Mouse (Mus musculus) limb, embryonic 14.5 days (tissue): Measurements from ENCODE around the gene Moxd1. TPM values are rescaled to one million over a fixed set of nuclear protein-coding genes. Genes with fewer than 3 reads are reported as not detected.

Experiments
- ATAC-seq: fragments of 200-750 bp; cut with Nextera tagmentation; 2 replicates; pipeline ENCODE4 v1.8.0; 2017; ENCODE audit warnings: low read depth, moderate number of reproducible peaks, moderate TSS enrichment; ENCODE audit not compliant: low FRiP score
- DNase-seq: peaks from one replicate; pipeline ENCODE4 v3.0.0-alpha.2; 2015; ENCODE audit warnings: low spot score
- H3K27ac ChIP-seq: fragments of 300-500 bp; sonication (generic); replicated peaks from 2 replicates; pipeline ENCODE4 v1.5.1; 2014; ENCODE audit warnings: low read depth, mild to moderate bottlenecking, low read length, moderate library complexity, mixed read lengths
- H3K27me3 ChIP-seq: fragments of 300-500 bp; sonication (generic); 2 replicates; pipeline ENCODE4 v1.6.1; 2014; ENCODE audit warnings: low read length, mixed read lengths; ENCODE audit not compliant: control insufficient read depth, insufficient read depth
- H3K36me3 ChIP-seq: fragments of 300-500 bp; sonication (generic); 2 replicates; pipeline ENCODE4 v1.6.1; 2014; ENCODE audit warnings: mild to moderate bottlenecking, low read length, moderate library complexity, mixed read lengths; ENCODE audit not compliant: control insufficient read depth, insufficient read depth
- H3K4me1 ChIP-seq: fragments of 300-500 bp; sonication (generic); 2 replicates; pipeline ENCODE4 v1.6.1; 2014; ENCODE audit warnings: antibody characterized with exemption, low read length, mixed read lengths; ENCODE audit not compliant: control insufficient read depth, insufficient read depth
- H3K4me2 ChIP-seq: fragments of 300-500 bp; sonication (generic); replicated peaks from 2 replicates; pipeline ENCODE4 v1.6.1; 2014; ENCODE audit warnings: low read depth, mild to moderate bottlenecking, low read length, moderate library complexity; ENCODE audit not compliant: severe bottlenecking
- H3K4me3 ChIP-seq: fragments of 300-500 bp; sonication (generic); replicated peaks from 2 replicates; pipeline ENCODE4 v1.5.1; 2014; ENCODE audit warnings: low read length
- H3K9ac ChIP-seq: fragments of 300-500 bp; sonication (generic); 2 replicates; pipeline ENCODE4 v1.6.1; 2014; ENCODE audit warnings: mild to moderate bottlenecking, low read depth, low read length, moderate library complexity; ENCODE audit not compliant: severe bottlenecking
- H3K9me3 ChIP-seq: fragments of 300-500 bp; sonication (generic); 2 replicates; pipeline ENCODE4 v1.6.1; 2016; ENCODE audit warnings: low read length; ENCODE audit not compliant: control insufficient read depth
- POLR2A ChIP-seq: fragments of 200-500 bp; IDR thresholded peaks from 2 replicates; pipeline ENCODE4 v1.8.0; 2012; ENCODE audit warnings: inconsistent platforms, mild to moderate bottlenecking, moderate library complexity, borderline replicate concordance; ENCODE audit not compliant: insufficient read depth, insufficient read length; ENCODE audit errors: extremely low read depth
- WGBS: fragments of 180-500 bp; shearing (Covaris S2); extraction: QIAGEN DNeasy Blood & Tissue Kit; methylation state at CpG from one replicate; pipeline ENCODE4 v1.1.7; 2014; 5-methylcytosine and 5-hydroxymethylcytosine counted together
- polyA plus RNA-seq, 2 experiments: library from polyadenylated mRNA; depleted of rRNA in 1 of 2; stranded (reverse) in 1 of 2; unstranded in 1 of 2; fragments of >200 nt; fragmentation: Nextera tagmentation in 1 of 2; extraction: Ambion mirVana in 1 of 2; gene quantifications; 2 replicates each; pipeline versions ENCODE4 v1.2.1 to v1.2.3; 2012 to 2014

Gene Moxd1
- polyA plus RNA-seq, 2 experiments: 24.2 to 34.5 TPM

DNA sequence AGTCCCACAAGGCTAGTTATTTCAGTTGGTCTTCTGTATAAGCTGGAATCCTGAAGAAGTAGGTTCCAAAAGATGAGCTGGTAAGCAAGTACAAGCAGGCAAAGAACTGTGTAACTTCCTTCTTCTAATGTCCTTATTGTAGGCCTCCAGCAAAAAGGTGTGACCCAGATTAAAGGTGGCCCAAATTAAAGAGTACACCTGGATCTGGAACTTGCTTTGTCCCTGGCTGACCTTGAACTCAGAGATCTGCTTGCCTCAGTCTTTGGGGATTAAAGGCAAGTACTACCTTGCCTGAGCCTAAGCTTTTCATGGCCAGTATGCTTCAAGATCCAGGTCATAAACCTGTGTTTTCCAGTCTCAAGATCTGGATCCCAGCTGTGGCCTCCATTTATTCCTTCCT, 24.8 kb downstream of the Moxd1 start:
- no peak overlapping the region for H3K4me2 ChIP-seq
- H3K4me1 ChIP-seq: no peaks in the 10 kb centered on the region
- H3K36me3 ChIP-seq: no peaks in the 10 kb centered on the region
- ATAC-seq (no peak), DNase-seq (no peak)
- H3K9ac ChIP-seq: no peak overlapping the region
- H3K4me3 ChIP-seq: no peak overlapping the region
- H3K9me3 ChIP-seq: no peaks in the 10 kb centered on the region
- H3K27ac ChIP-seq: no peak overlapping the region
- no peak for TF ChIP-seq POLR2A
- H3K27me3 ChIP-seq: no peaks in the 10 kb centered on the region

DNA sequence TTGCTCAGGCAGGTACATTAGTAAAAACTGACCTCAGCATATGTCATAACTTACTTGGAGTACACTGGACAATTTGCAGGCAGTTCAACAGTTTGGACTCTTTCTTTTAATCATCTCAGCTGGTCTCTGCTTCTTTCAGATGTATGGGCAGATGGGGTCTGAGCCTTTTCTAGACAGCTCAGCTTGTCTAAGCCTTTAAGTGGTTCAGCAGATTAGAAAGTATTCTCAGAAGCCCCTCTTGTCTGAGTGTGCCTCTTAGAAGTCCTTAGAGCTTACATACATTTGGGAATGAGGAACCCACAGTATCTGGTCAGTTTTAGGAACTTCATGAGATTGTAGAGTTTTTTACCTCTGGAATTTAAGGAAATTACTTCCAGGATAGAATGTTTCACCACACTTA, 28.3 kb downstream of the Moxd1 start:
- Histone ChIP-seq H3K4me2 (no peak overlapping the region), H3K27ac (no peak overlapping the region), H3K4me1 (no peaks in the 10 kb centered on the region), H3K27me3 (no peaks in the 10 kb centered on the region), H3K9me3 (no peaks in the 10 kb centered on the region), H3K4me3 (no peak overlapping the region), H3K36me3 (no peaks in the 10 kb centered on the region), H3K9ac (no peak overlapping the region)
- no peak for DNase-seq
- no peak for TF ChIP-seq POLR2A
- no peak for ATAC-seq

DNA sequence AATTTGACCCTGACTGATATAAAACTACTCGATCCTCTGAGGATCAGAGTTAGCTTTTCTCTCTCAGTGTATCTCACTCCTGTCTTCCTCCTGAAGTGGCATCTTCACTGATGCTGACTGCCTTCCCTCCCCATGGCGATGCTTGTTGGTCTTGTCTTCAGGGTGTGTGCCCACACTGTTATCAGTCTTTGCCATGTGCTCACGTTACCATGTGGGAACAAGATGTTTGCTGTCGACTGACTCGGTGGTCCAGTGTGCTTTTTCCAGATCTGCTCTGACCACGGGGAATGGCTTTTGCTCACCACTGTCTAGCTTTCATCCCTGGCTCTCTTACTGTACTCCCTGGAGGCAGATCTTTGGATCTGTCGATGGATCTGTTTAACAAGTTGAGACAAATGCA, 34.8 kb downstream of the Moxd1 start:
- Histone ChIP-seq H3K4me3 (no peak overlapping the region), H3K27me3 (no peaks in the 10 kb centered on the region), H3K4me2 (no peak overlapping the region), H3K9ac (no peak overlapping the region), H3K9me3 (no peaks in the 10 kb centered on the region), H3K27ac (no peak overlapping the region), H3K36me3 (no peaks in the 10 kb centered on the region), H3K4me1 (no peaks in the 10 kb centered on the region; the same call in 1 of the 2 replicates)
- 40% methylated on average over 7 of the region's 7 CpGs for WGBS
- no peak for TF ChIP-seq POLR2A
- no peak for ATAC-seq
- no peak for DNase-seq

DNA sequence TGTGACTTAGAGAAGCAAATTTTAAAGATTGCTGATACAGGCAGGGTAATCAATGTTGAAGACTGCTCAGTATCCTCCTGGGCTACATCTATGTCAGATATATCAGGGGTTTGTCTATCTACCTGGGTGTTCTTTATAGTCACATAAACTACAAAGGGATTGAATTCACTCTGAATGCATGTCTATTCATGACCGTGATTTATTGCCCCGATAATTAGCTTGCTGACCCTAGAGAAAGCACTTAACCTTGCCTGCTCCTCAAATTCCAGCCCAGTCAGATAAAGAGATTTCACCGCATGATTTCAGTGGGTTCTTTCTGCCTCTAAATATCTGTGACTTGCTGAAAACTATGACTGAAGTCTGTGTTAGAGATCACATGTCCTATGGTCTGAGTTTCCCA, 35.6 kb downstream of the Moxd1 start:
- 35% methylated on average over 3 of the region's 3 CpGs for WGBS
- no peaks in the 10 kb centered on the region for H3K27me3 ChIP-seq
- H3K9me3 ChIP-seq: no peaks in the 10 kb centered on the region
- no peak overlapping the region for H3K4me3 ChIP-seq
- TF ChIP-seq POLR2A: no peak
- no peak overlapping the region for H3K27ac ChIP-seq
- no peak overlapping the region for H3K4me2 ChIP-seq
- H3K4me1 ChIP-seq: no peaks in the 10 kb centered on the region; the same call in 1 of the 2 replicates
- H3K9ac ChIP-seq: no peak overlapping the region
- no peak for DNase-seq
- no peaks in the 10 kb centered on the region for H3K36me3 ChIP-seq
- ATAC-seq: 0 out of 2 replicates have a peak, but pooled peaks have one; percentile 20

DNA sequence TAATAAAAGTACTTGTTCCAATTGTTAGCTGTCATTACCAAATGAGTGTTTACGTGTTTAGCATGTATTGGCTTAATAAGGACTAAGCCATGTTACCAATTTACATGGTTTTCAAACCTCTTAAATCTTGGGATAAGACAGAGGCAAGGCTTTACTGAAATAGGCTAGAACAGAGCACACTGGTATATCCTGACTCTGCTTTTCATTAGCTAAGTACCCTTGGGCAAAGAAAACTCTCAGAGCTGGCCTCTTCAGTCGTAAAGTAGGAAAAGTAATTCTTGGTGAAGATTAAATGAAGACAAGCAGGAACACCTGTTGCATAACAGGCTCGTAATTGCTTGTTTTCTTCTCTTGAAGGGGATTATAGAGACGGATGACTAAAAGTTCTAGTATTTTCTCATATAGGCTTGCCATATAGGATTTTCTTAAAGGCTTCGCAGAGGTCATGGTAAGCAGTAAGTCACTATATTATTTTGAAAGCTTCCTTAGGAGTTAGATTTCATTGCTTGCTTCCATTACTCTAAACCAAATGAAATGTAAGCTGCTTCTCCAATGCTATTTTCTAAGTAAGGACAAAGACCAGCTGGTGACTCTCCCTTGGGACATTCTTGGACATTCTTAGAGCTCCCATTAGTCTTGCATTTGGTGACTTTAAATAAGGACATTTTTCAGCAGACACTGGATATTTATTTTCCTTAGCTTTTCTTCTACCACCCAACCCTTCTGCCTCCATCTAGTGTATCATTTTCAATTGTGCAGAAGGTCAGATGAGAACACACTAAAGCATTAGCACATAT, 36.7 kb downstream of the Moxd1 start:
- Histone ChIP-seq H3K4me2 (no peak overlapping the region), H3K9ac (no peak overlapping the region), H3K4me3 (no peak overlapping the region), H3K36me3 (no peaks in the 10 kb centered on the region), H3K4me1 (no peaks in the 10 kb centered on the region; the same call in 1 of the 2 replicates), H3K27ac (no peak overlapping the region), H3K9me3 (no peaks in the 10 kb centered on the region), H3K27me3 (no peaks in the 10 kb centered on the region)
- peak; percentile 64 for ATAC-seq
- 17% methylated on average over 5 of the region's 5 CpGs for WGBS
- TF ChIP-seq POLR2A: no peak
- DNase-seq: peak; percentile 75
